Mouse (Mus musculus) liver, adult 2 months (tissue): ENCODE measurements around the gene Bicra. TPM values are rescaled to one million over a fixed set of nuclear protein-coding genes. Genes with fewer than 3 reads are reported as not detected.

Source experiments
- DNase-seq: peaks from one replicate; pipeline ENCODE4 v3.0.0-alpha.2; 2011; ENCODE audit warnings: low read depth, low spot score; ENCODE audit errors: extremely low read depth
- H3K27ac ChIP-seq: fragments of 200-500 bp; replicated peaks from 2 replicates; pipeline ENCODE4 v1.5.1; 2012; ENCODE audit warnings: low read depth, mild to moderate bottlenecking, control low read depth, inconsistent platforms, low read length; ENCODE audit not compliant: insufficient read depth
- H3K27me3 ChIP-seq: fragments of 200-500 bp; 2 replicates; pipeline ENCODE4 v1.6.1; 2012; ENCODE audit warnings: mild to moderate bottlenecking, moderate library complexity, low read length, inconsistent platforms; ENCODE audit not compliant: control insufficient read depth, insufficient read depth
- H3K36me3 ChIP-seq: fragments of 200-500 bp; 2 replicates; pipeline ENCODE4 v1.6.1; 2012; ENCODE audit warnings: low read length, inconsistent platforms; ENCODE audit not compliant: control insufficient read depth, insufficient read depth
- H3K4me1 ChIP-seq: fragments of 200-500 bp; 2 replicates; pipeline ENCODE4 v1.6.1; 2011; ENCODE audit warnings: low read length; ENCODE audit not compliant: control insufficient read depth, insufficient read depth
- H3K4me3 ChIP-seq: fragments of 200-500 bp; 2 replicates; pipeline ENCODE4 v1.5.1; 2011; ENCODE audit warnings: low read depth, mild to moderate bottlenecking, control low read depth, low read length, moderate library complexity; ENCODE audit not compliant: insufficient read depth
- H3K79me2 ChIP-seq: fragments of 200-500 bp; 2 replicates; pipeline ENCODE4 v1.6.1; 2012; ENCODE audit warnings: inconsistent platforms, mild to moderate bottlenecking, low read length, moderate library complexity; ENCODE audit not compliant: control insufficient read depth, insufficient read depth
- H3K9ac ChIP-seq: fragments of 200-500 bp; 2 replicates; pipeline ENCODE4 v1.6.1; 2012; ENCODE audit warnings: low read depth, mild to moderate bottlenecking, control low read depth, inconsistent platforms, low read length
- CTCF ChIP-seq: fragments of 200-500 bp; IDR thresholded peaks from 2 replicates; pipeline ENCODE4 v1.5.1; 2011; ENCODE audit warnings: low read depth, low read length, control low read depth
- POLR2A ChIP-seq: fragments of 200-500 bp; IDR thresholded peaks from 2 replicates; pipeline ENCODE4 v1.6.1; 2011; ENCODE audit warnings: low read length, control low read depth; ENCODE audit not compliant: insufficient read depth; ENCODE audit errors: extremely low read depth
- WGBS: fragments of 180-500 bp; shearing (Covaris S2); methylation state at CpG from one replicate; pipeline ENCODE4 v1.1.7; 2018; 5-methylcytosine and 5-hydroxymethylcytosine counted together
- polyA plus RNA-seq: library from polyadenylated mRNA; depleted of rRNA; stranded (reverse); fragments of >200 nt; gene quantifications from 2 replicates; pipeline ENCODE4 v1.2.3, GENCODE M21; 2012
- total RNA-seq: library from RNA; depleted of rRNA; stranded (reverse); fragments of >200 nt; gene quantifications from 2 replicates; pipeline ENCODE4 v1.2.3, GENCODE M21; 2014

Gene Bicra
- total and polyA plus RNA-seq, 2 experiments, result 0.55 to 4.6 TPM

GRCm38 (mm10) chr7:15938621-15939020 is 109.1 kb downstream of the Bicra start:
- WGBS, result 93% methylated on average over 3 of the region's 3 CpGs
- TF ChIP-seq CTCF (no peak), POLR2A (no peak)
- H3K4me1 ChIP-seq, result peaks cover 2% of the 10 kb centered on the region; the same call in 1 of the 2 replicates
- no peak overlapping the region for H3K27ac ChIP-seq
- no peaks in the 10 kb centered on the region for H3K79me2 ChIP-seq
- no peak overlapping the region for H3K4me3 ChIP-seq
- DNase-seq, result no peak
- H3K36me3 ChIP-seq, result peaks cover 24% of the 10 kb centered on the region
- H3K9ac ChIP-seq, result no peak overlapping the region
- no peaks in the 10 kb centered on the region for H3K27me3 ChIP-seq

- H3K79me2 ChIP-seq, result no peaks in the 10 kb centered on the region
- peaks cover 2% of the 10 kb centered on the region; the same call in 1 of the 2 replicates for H3K4me1 ChIP-seq
- no peak for DNase-seq
- H3K4me3 ChIP-seq, result no peak overlapping the region
- 91% methylated on average over 5 of the region's 5 CpGs for WGBS
- H3K27me3 ChIP-seq, result no peaks in the 10 kb centered on the region
- no peak for TF ChIP-seq POLR2A
- TF ChIP-seq CTCF, result no peak
- no peak overlapping the region for H3K27ac ChIP-seq
- H3K36me3 ChIP-seq, result peaks cover 19% of the 10 kb centered on the region
- no peak overlapping the region for H3K9ac ChIP-seq
Measured at GRCm38 (mm10) chr7:15937491-15937890, 110.2 kb downstream of the Bicra start.

GRCm38 (mm10) chr7:15933437-15934359 is 114.0 kb downstream of the Bicra start:
- peak; percentile 30 for DNase-seq
- WGBS, result 55% methylated on average over 16 of the region's 16 CpGs
- no peak for TF ChIP-seq CTCF
- no peak for TF ChIP-seq POLR2A
- Histone ChIP-seq H3K9ac (no peak overlapping the region), H3K27ac (no peak overlapping the region), H3K36me3 (peaks cover 13% of the 10 kb centered on the region), H3K79me2 (no peaks in the 10 kb centered on the region), H3K4me3 (no peak overlapping the region), H3K4me1 (peaks cover 6% of the 10 kb centered on the region), H3K27me3 (no peaks in the 10 kb centered on the region)

GRCm38 (mm10) chr7:15931635-15932034 is 116.1 kb downstream of the Bicra start:
- TF ChIP-seq POLR2A (no peak), CTCF (no peak)
- Histone ChIP-seq H3K27ac (peak overlapping the region; percentile 51; the same call in 1 of the 2 replicates), H3K36me3 (no peaks in the 10 kb centered on the region), H3K79me2 (no peaks in the 10 kb centered on the region), H3K4me1 (peaks cover 6% of the 10 kb centered on the region), H3K4me3 (no peak overlapping the region), H3K27me3 (no peaks in the 10 kb centered on the region), H3K9ac (0 out of 2 replicates have a peak overlapping the region, but pooled peaks have one; percentile 37)
- DNase-seq, result peak; percentile 61
- 40% methylated on average over 3 of the region's 3 CpGs for WGBS

GRCm38 (mm10) chr7:15930543-15930942 is 117.2 kb downstream of the Bicra start:
- Histone ChIP-seq H3K4me3 (no peak overlapping the region), H3K79me2 (no peaks in the 10 kb centered on the region), H3K27ac (no peak overlapping the region), H3K9ac (no peak overlapping the region), H3K36me3 (no peaks in the 10 kb centered on the region), H3K27me3 (no peaks in the 10 kb centered on the region), H3K4me1 (peaks cover 6% of the 10 kb centered on the region)
- no peak for TF ChIP-seq CTCF
- DNase-seq, result no peak
- WGBS, result 83% methylated on average over 2 of the region's 2 CpGs

DNA sequence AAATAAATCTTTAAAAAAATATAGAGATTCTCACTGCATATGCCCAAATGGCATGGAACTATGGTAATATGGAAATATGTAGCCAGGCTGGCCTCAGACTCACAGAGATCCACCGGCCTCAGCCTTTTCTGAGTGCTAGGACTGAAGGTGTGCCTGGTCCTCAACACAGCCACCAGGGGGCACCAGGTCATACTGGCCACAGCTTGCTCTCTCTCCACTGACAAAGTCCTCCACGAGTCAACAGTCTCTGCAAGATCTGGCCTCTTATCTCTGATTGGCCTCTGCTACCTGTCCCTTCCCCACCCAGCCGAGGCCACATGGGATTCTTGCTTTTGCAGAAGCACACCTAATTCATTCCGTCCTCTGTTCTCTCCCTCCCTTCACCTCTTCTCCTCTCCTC is 117.8 kb downstream of the Bicra start:
- WGBS, result 16% methylated on average over 4 of the region's 4 CpGs
- H3K4me3 ChIP-seq, result no peak overlapping the region
- no peaks in the 10 kb centered on the region for H3K27me3 ChIP-seq
- no peaks in the 10 kb centered on the region for H3K79me2 ChIP-seq
- peaks cover 6% of the 10 kb centered on the region for H3K4me1 ChIP-seq
- no peak overlapping the region for H3K27ac ChIP-seq
- peak; percentile 82 for DNase-seq
- TF ChIP-seq POLR2A (no peak), CTCF (peak; percentile 98)
- no peaks in the 10 kb centered on the region for H3K36me3 ChIP-seq
- H3K9ac ChIP-seq, result no peak overlapping the region
